Mouse (Mus musculus) neural tube, embryonic 11.5 days (tissue): Measurements from ENCODE around the gene Fam173a. TPM values are rescaled to one million over a fixed set of nuclear protein-coding genes. Genes with fewer than 3 reads are reported as not detected.

Experiments
- ATAC-seq: fragments of 200-750 bp; cut with Nextera tagmentation; 2 replicates; pipeline ENCODE4 v1.8.0; 2017; ENCODE audit warnings: moderate number of reproducible peaks, mild to moderate bottlenecking, moderate TSS enrichment, moderate library complexity; ENCODE audit not compliant: insufficient read depth, low FRiP score, low TSS enrichment
- DNase-seq: peaks from one replicate; pipeline ENCODE4 v3.0.0-alpha.2; 2015; ENCODE audit warnings: low spot score
- H3K27ac ChIP-seq: fragments of 300-500 bp; sonication (generic); 2 replicates; pipeline ENCODE4 v1.5.1; 2014; ENCODE audit warnings: low read depth, mild to moderate bottlenecking, low read length
- H3K27me3 ChIP-seq: fragments of 300-500 bp; sonication (generic); 2 replicates; pipeline ENCODE4 v1.6.1; 2014; ENCODE audit warnings: mild to moderate bottlenecking, low read length, mixed read lengths; ENCODE audit not compliant: control insufficient read depth, insufficient read depth
- H3K36me3 ChIP-seq: fragments of 300-500 bp; sonication (generic); 2 replicates; pipeline ENCODE4 v1.6.1; 2014; ENCODE audit warnings: mild to moderate bottlenecking, low read length, moderate library complexity, mixed read lengths; ENCODE audit not compliant: control insufficient read depth, insufficient read depth
- H3K4me1 ChIP-seq: fragments of 300-500 bp; sonication (generic); 2 replicates; pipeline ENCODE4 v1.6.1; 2014; ENCODE audit warnings: low read length, mixed read lengths; ENCODE audit not compliant: control insufficient read depth, insufficient read depth
- H3K4me2 ChIP-seq: fragments of 300-500 bp; sonication (generic); 2 replicates; pipeline ENCODE4 v1.6.1; 2014; ENCODE audit warnings: low read depth, mild to moderate bottlenecking, moderate library complexity
- H3K4me3 ChIP-seq: fragments of 300-500 bp; sonication (generic); 2 replicates; pipeline ENCODE4 v1.5.1; 2014; ENCODE audit warnings: low read depth, low read length
- H3K9ac ChIP-seq: fragments of 300-500 bp; sonication (generic); 2 replicates; pipeline ENCODE4 v1.6.1; 2014; ENCODE audit warnings: mild to moderate bottlenecking, low read length
- H3K9me3 ChIP-seq: fragments of 300-500 bp; sonication (generic); 2 replicates; pipeline ENCODE4 v1.6.1; 2016; ENCODE audit warnings: low read length; ENCODE audit not compliant: control insufficient read depth
- WGBS: fragments of 180-500 bp; shearing (Covaris S2); extraction: QIAGEN DNeasy Blood & Tissue Kit; methylation state at CpG from one replicate; pipeline ENCODE4 v1.1.7; 2014; 5-methylcytosine and 5-hydroxymethylcytosine counted together
- polyA plus RNA-seq: library from polyadenylated mRNA; unstranded; fragments of >200 nt; fragmentation: Nextera tagmentation; extraction: Ambion mirVana; gene quantifications from 2 replicates; pipeline ENCODE4 v1.2.1, GENCODE M21; 2014

Gene Fam173a
- polyA plus RNA-seq, 1 experiment from 2014 or later = 65.7 TPM

GRCm38 (mm10) chr17:25795609-25796092 is 3.0 kb upstream of the Fam173a start, which contains the start of gene AC134908.4:
AC134908.4 (minus strand) TSS chr17:25795659.
- ATAC-seq (0 out of 2 replicates have a peak, but pooled peaks have one; percentile 35), DNase-seq (peak; percentile 79)
- peak within 1 kb of the TSS; percentile 88 for H3K27ac ChIP-seq
- H3K9ac ChIP-seq = peak within 1 kb of the TSS; percentile 84
- H3K4me2 ChIP-seq = peak within 1 kb of the TSS; percentile 96
- H3K4me1 ChIP-seq = peaks cover 45% of the 10 kb centered on the region
- H3K36me3 ChIP-seq = 0 out of 2 replicates have a peak, but pooled peaks cover 2% of the 10 kb centered on the region
- no peaks in the 10 kb centered on the region for H3K27me3 ChIP-seq
- 0% methylated on average over 6 of the region's 6 CpGs for WGBS
- H3K4me3 ChIP-seq = peak within 1 kb of the TSS; percentile 83
- no peaks in the 10 kb centered on the region for H3K9me3 ChIP-seq

- ATAC-seq = no peak
- WGBS = 61% methylated on average over 17 of the region's 17 CpGs
- DNase-seq = no peak
- Histone ChIP-seq H3K9ac (peak overlapping the region; percentile 84), H3K27ac (peak overlapping the region; percentile 88), H3K4me3 (peak overlapping the region; percentile 83), H3K9me3 (no peaks in the 10 kb centered on the region), H3K36me3 (0 out of 2 replicates have a peak, but pooled peaks cover 2% of the 10 kb centered on the region), H3K27me3 (no peaks in the 10 kb centered on the region), H3K4me2 (peak overlapping the region; percentile 96), H3K4me1 (peaks cover 45% of the 10 kb centered on the region)
Measured at GRCm38 (mm10) chr17:25794998-25795397, 2.3 kb upstream of the Fam173a start.

- peak overlapping the region; percentile 88 for H3K27ac ChIP-seq
- WGBS = 46% methylated on average over 13 of the region's 13 CpGs
- peak; percentile 60 for ATAC-seq
- H3K9me3 ChIP-seq = no peaks in the 10 kb centered on the region
- H3K9ac ChIP-seq = peak overlapping the region; percentile 84
- H3K4me1 ChIP-seq = peaks cover 45% of the 10 kb centered on the region
- peak overlapping the region; percentile 96 for H3K4me2 ChIP-seq
- H3K27me3 ChIP-seq = no peaks in the 10 kb centered on the region
- 0 out of 2 replicates have a peak, but pooled peaks cover 2% of the 10 kb centered on the region for H3K36me3 ChIP-seq
- DNase-seq = peak; percentile 68
- H3K4me3 ChIP-seq = peak overlapping the region; percentile 83
Measured at GRCm38 (mm10) chr17:25794197-25794596, 1.5 kb upstream of the Fam173a start.

- 0 out of 2 replicates have a peak, but pooled peaks cover 2% of the 10 kb centered on the region for H3K36me3 ChIP-seq
- under 1% methylated on average over 45 of the region's 45 CpGs for whole genome bisulfite sequencing
- H3K4me3 ChIP-seq = peak overlapping the region; percentile 56
- H3K4me1 ChIP-seq = peaks cover 40% of the 10 kb centered on the region
- peak; percentile 88 for DNase-seq
- peak overlapping the region; percentile 88 for H3K27ac ChIP-seq
- H3K9ac ChIP-seq = peak overlapping the region; percentile 75
- ATAC-seq = peak; percentile 29; the same call in 1 of the 2 replicates
- peak overlapping the region; percentile 96 for H3K4me2 ChIP-seq
- H3K9me3 ChIP-seq = no peaks in the 10 kb centered on the region
- no peaks in the 10 kb centered on the region for H3K27me3 ChIP-seq
Measured at GRCm38 (mm10) chr17:25791843-25792527, 716 bp downstream of the Fam173a start.

DNA sequence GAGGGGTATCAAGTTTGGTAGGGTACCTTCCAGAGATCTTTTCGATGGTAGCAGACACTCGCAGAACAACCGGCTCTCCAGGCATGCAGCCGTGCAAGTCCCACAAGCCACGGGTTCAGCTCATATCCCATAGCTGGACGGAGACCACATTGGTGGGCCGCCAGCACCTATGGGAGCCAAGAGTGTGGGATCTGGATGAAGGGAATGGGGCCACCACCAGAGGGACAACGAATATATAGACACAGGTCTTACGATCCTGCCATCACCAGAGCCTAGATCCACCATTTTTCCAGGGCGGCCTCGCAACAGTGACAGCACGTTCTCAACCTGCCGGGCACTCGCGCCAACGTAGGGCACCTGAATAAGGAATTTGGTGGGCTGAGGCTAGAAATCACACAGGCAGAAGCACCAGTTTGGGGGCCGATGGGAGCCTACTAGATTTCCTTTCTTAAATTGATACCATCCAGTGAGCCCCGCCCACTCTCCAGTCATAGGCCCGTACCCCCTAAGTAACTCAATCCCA is 1.3 kb downstream of the Fam173a start:
- ATAC-seq (no peak), DNase-seq (peak; percentile 56)
- H3K36me3 ChIP-seq = 0 out of 2 replicates have a peak, but pooled peaks cover 2% of the 10 kb centered on the region
- peaks cover 40% of the 10 kb centered on the region for H3K4me1 ChIP-seq
- peak overlapping the region; percentile 96 for H3K4me2 ChIP-seq
- peak overlapping the region; percentile 88 for H3K27ac ChIP-seq
- peak overlapping the region; percentile 56 for H3K4me3 ChIP-seq
- H3K9ac ChIP-seq = peak overlapping the region; percentile 75
- H3K27me3 ChIP-seq = no peaks in the 10 kb centered on the region
- H3K9me3 ChIP-seq = no peaks in the 10 kb centered on the region
- 31% methylated on average over 19 of the region's 19 CpGs for WGBS

- Histone ChIP-seq H3K36me3 (peaks cover 3% of the 10 kb centered on the region; the same call in 1 of the 2 replicates), H3K27ac (no peak overlapping the region), H3K4me1 (peaks cover 14% of the 10 kb centered on the region), H3K9ac (no peak overlapping the region), H3K4me3 (no peak overlapping the region), H3K27me3 (no peaks in the 10 kb centered on the region), H3K9me3 (no peaks in the 10 kb centered on the region), H3K4me2 (no peak overlapping the region)
- DNase-seq = no peak
- WGBS = 93% methylated on average over 9 of the region's 9 CpGs
- no peak for ATAC-seq
Measured at GRCm38 (mm10) chr17:25786781-25787504, 5.8 kb downstream of the Fam173a start.

DNA sequence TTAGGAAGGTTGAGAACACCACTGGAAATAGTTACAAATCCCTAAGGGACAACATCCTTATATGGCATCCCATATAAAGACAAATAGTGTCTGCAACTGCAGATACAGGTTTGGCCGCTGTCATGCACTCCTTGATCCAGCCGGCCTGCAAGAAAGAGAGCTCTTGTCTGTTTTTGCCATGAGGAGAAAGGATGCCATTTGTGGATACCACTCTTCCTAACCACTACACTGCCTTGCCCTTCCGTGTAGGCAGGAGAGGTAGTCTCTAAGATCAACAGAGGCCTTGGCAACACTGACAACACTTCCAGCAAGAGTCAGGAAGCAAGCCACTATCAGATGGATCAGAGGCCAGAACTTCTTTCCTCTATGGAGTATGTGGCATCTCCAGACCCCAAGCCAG is 6.4 kb downstream of the Fam173a start, which contains the start of gene Ccdc78:
Gene Ccdc78, plus strand, starts transcription at position 301 of the 400 bp plus-strand sequence.
- no peaks in the 10 kb centered on the region for H3K27me3 ChIP-seq
- no peaks in the 10 kb centered on the region for H3K9me3 ChIP-seq
- peak within 1 kb of the TSS; percentile 86 for H3K4me2 ChIP-seq
- 87% methylated on average over 3 of the region's 3 CpGs for WGBS
- H3K9ac ChIP-seq = peak within 1 kb of the TSS; percentile 85
- DNase-seq = no peak
- H3K27ac ChIP-seq = peak within 1 kb of the TSS; percentile 83
- peaks cover 12% of the 10 kb centered on the region for H3K4me1 ChIP-seq
- peaks cover 3% of the 10 kb centered on the region; the same call in 1 of the 2 replicates for H3K36me3 ChIP-seq
- no peak for ATAC-seq
- peak within 1 kb of the TSS; percentile 71 for H3K4me3 ChIP-seq

- H3K27ac ChIP-seq = peak within 1 kb of the TSS; percentile 83
- peak within 1 kb of the TSS; percentile 71 for H3K4me3 ChIP-seq
- peaks cover 3% of the 10 kb centered on the region; the same call in 1 of the 2 replicates for H3K36me3 ChIP-seq
- peak within 1 kb of the TSS; percentile 86 for H3K4me2 ChIP-seq
- H3K4me1 ChIP-seq = peaks cover 10% of the 10 kb centered on the region
- ATAC-seq = peak; percentile 77
- under 1% methylated on average over 23 of the region's 23 CpGs for WGBS
- peak; percentile 97 for DNase-seq
- no peaks in the 10 kb centered on the region for H3K9me3 ChIP-seq
- H3K27me3 ChIP-seq = no peaks in the 10 kb centered on the region
- peak within 1 kb of the TSS; percentile 85 for H3K9ac ChIP-seq
Measured at GRCm38 (mm10) chr17:25785281-25785745, 7.4 kb downstream of the Fam173a start, which contains the start of gene Haghl. Haghl (minus strand) TSS chr17:25785673.
